Mouse (Mus musculus) myocyte (in vitro differentiated cells): ENCODE data around the gene Frmpd2.

Experiments used
- SRF ChIP-seq: IDR thresholded peaks from one replicate; pipeline ENCODE4 v1.6.1; 2011; ENCODE audit warnings: low read depth; ENCODE audit not compliant: control insufficient read depth, insufficient read length
- TCF12 ChIP-seq: IDR thresholded peaks from one replicate; pipeline ENCODE4 v1.6.1; 2011; ENCODE audit warnings: mild to moderate bottlenecking, control low read depth; ENCODE audit not compliant: poor library complexity, insufficient read depth, severe bottlenecking

DNA sequence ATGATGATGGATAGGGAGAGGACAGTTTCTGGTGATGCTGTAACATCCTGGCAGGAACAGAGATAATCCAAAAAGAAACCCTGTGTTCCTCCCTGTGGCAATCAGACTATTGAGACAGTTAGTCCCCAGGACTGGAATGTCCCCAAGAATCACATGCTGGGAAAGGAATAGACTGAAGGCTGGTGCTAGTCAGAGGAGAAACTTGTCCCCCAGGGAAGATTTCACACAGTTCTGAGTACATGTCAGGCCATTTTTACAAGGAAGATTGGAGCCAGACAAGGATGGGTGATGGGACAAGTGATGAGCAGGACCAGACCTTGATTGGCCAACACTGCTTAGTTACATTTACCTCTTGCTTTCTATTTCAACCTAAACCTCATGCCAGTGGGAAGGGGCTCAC lies 21.2 kb upstream of the Frmpd2 start:
- no peak for TF ChIP-seq SRF
- no peak for TF ChIP-seq TCF12
